Mouse (Mus musculus) olfactory bulb, adult 2 months (tissue): ENCODE data around the gene Tmem207. TPM values are rescaled to one million over a fixed set of nuclear protein-coding genes. Genes with fewer than 3 reads are reported as not detected.

Source experiments
- H3K27ac ChIP-seq: fragments of 200-500 bp; 2 replicates; pipeline ENCODE4 v1.5.1; 2012; ENCODE audit warnings: low read depth, low read length; ENCODE audit not compliant: insufficient read depth
- H3K4me1 ChIP-seq: fragments of 200-500 bp; 2 replicates; pipeline ENCODE4 v1.6.1; 2012; ENCODE audit warnings: low read length; ENCODE audit not compliant: control insufficient read depth, insufficient read depth
- H3K4me3 ChIP-seq: fragments of 200-500 bp; 2 replicates; pipeline ENCODE4 v1.5.1; 2012; ENCODE audit warnings: mild to moderate bottlenecking, low read depth, low read length, moderate library complexity; ENCODE audit not compliant: insufficient read depth
- CTCF ChIP-seq: fragments of 200-500 bp; IDR thresholded peaks from 2 replicates; pipeline ENCODE4 v1.5.1; 2012; ENCODE audit warnings: low read depth, mild to moderate bottlenecking, low read length, moderate library complexity; ENCODE audit not compliant: insufficient read depth
- POLR2A ChIP-seq: fragments of 200-500 bp; IDR thresholded peaks from 2 replicates; pipeline ENCODE4 v1.6.1; 2012; ENCODE audit warnings: mild to moderate bottlenecking, low read depth, low read length, moderate library complexity; ENCODE audit not compliant: insufficient read depth
- WGBS: fragments of 180-500 bp; shearing (Covaris S2); methylation state at CpG from one replicate; pipeline ENCODE4 v1.1.7; 2018; 5-methylcytosine and 5-hydroxymethylcytosine counted together
- polyA plus RNA-seq: library from polyadenylated mRNA; stranded (reverse); fragments of >200 nt; gene quantifications from 2 replicates; pipeline ENCODE4 v1.2.4, GENCODE M21; 2012; ENCODE audit warnings: low replicate concordance; ENCODE audit not compliant: missing spikeins, insufficient read depth, insufficient read length

Tmem207 gene
- polyA plus RNA-seq, 1 experiment = not detected

DNA sequence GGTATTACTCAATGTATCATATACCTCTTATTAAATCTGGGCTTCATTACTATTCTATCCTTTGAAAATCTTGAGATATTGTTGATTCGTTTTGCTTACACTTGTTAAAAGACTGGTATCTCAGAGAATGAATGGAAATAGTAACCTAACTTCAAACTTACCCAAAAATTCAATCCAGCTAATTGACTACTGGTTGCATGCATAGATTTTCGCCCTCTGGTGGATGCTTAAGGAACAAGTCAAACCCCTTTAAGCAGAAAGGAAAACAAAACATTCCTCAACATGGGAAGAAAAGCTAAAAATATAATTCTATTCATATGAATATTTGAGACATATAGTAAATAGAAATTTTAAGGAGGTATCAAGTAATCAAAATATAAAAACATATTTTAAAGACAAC is 30.8 kb downstream of the Tmem207 start:
- Histone ChIP-seq H3K27ac (no peak overlapping the region), H3K4me1 (no peaks in the 10 kb centered on the region), H3K4me3 (no peak overlapping the region)
- 16% methylated on average over 2 of the region's 2 CpGs for WGBS
- TF ChIP-seq POLR2A = no peak
- TF ChIP-seq CTCF = no peak

DNA sequence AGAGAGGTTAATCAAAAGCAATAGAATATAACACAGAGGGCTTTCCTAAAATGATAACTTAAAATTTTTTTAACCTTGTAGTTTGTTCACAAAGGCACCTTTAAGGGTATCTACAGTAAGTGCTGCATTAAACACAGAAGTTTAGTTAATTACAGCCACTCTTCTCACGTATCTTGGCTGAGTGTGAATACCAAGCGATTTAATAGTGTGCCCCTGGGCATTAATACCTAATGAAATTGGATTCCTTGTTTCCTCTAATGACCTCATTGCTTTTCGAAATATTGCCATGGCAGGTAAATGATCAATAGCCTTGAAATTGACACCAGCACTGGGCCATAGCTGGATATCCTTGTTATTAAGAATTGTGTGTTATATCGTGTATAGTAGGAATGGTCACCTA is 55.3 kb downstream of the Tmem207 start:
- WGBS = 90% methylated on average over 4 of the region's 4 CpGs
- Histone ChIP-seq H3K4me3 (no peak overlapping the region), H3K27ac (no peak overlapping the region), H3K4me1 (no peaks in the 10 kb centered on the region)
- no peak for TF ChIP-seq POLR2A
- TF ChIP-seq CTCF = no peak

DNA sequence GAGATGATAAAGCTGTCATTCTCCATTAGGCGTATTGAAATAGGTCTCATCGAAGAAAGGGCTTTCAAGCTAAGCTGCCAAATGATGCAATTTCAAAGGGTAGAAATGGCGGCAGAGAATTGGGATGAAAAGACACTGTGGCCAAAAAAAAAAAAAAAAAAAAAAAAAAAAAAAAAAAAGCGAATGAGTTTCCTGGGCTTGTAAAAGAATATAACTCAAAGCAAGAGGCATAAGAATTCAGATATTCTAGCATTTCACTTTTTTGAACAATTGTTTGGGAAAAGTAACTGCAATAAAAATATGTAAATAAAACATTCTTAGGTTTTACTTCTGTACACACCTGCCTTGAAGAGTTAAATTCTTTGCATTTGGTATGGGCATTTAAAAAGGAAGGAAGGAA is 60.0 kb downstream of the Tmem207 start:
- TF ChIP-seq CTCF (no peak), POLR2A (no peak)
- WGBS = 85% methylated on average over 4 of the region's 4 CpGs
- Histone ChIP-seq H3K4me1 (no peaks in the 10 kb centered on the region), H3K27ac (no peak overlapping the region), H3K4me3 (no peak overlapping the region)

DNA sequence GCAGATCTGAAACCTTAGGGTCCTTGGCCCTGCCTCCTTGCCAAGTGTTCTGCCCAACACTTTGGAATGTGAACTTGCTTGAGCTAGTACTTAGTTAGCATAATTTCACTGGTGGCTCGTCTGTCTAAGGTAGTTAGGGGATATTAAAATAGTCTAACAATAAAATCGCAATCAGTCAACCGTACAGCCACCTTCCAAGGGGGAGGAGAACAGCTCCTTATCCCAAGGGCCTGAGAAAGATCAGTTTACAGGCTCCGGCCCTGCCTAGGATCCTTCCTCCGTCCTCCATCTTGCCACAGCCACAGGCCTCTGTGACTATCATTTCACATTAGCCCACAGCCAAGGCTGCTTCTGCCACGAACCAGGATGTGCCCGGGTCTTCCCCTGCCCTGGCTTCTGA is 63.7 kb downstream of the Tmem207 start, which contains the start of gene Cldn16:
Gene Cldn16, plus strand, starts transcription at position 301 of the 400 bp plus-strand sequence.
- Histone ChIP-seq H3K4me3 (no peak within 1 kb of the TSS), H3K4me1 (no peaks in the 10 kb centered on the region), H3K27ac (no peak within 1 kb of the TSS)
- WGBS = 84% methylated on average over 7 of the region's 7 CpGs
- TF ChIP-seq CTCF = no peak
- no peak for TF ChIP-seq POLR2A

DNA sequence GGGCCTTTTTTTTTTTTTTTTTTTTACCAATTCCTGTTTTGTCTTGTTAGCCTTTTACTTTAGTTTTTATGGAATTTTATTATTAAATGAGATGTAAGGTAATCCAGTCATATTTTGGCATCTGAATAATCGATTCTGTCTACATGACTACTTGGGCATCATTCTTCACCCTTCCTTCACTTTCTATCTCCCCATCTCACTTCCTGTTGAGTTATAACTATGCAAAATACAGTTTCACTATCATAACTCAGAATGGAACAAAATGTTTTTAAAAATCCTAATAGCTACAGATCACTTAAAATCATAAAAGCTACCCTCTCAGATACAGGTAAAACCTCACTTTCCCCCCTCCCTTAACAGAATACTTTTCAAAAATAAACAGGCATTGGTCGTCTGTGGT is 70.4 kb downstream of the Tmem207 start:
- no peaks in the 10 kb centered on the region for H3K4me1 ChIP-seq
- TF ChIP-seq CTCF (no peak), POLR2A (no peak)
- no peak overlapping the region for H3K27ac ChIP-seq
- 93% methylated on average over 2 of the region's 2 CpGs for WGBS
- H3K4me3 ChIP-seq = no peak overlapping the region

DNA sequence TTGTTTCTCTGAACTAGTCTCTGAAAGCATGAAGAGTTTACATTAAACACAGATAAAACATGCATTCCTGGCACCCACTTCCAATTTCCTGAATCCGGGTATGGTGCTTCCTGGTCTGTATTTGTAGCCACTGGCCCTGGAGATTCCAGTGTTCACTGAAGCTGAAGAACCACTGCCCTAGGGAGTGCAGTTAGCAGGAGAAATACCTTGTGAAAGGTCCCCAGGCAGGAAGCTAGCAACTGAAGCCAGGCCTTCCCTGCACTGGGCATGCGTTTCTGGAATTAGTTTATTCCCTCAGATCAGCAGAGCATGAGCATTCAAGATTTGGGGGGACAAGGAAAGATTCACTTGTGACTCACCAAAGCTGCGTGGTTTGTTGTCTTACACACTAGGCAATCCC is 72.4 kb downstream of the Tmem207 start:
- Histone ChIP-seq H3K27ac (no peak overlapping the region), H3K4me1 (no peaks in the 10 kb centered on the region), H3K4me3 (no peak overlapping the region)
- no peak for TF ChIP-seq CTCF
- WGBS = 62% methylated on average over 3 of the region's 3 CpGs

Other genes with a start within 250 kb of the Tmem207 start
- gene Cldn1, start 154.9 kb downstream of the Tmem207 start, polyA plus RNA-seq = not detected in 2 replicates
- gene Cldn16, start 63.6 kb downstream of the Tmem207 start, polyA plus RNA-seq = not detected in 2 replicates
- not detected in 2 replicates for gene Il1rap, start 54.9 kb upstream of the Tmem207 start, polyA plus RNA-seq